Mouse (Mus musculus): ENCODE results near the gene Sorl1. TPM values are rescaled to one million over a fixed set of nuclear protein-coding genes. Genes with fewer than 3 reads are reported as not detected.

Gene Sorl1
- polyA plus RNA-seq, 1 experiment from 2014 or later: 21.4 TPM

GRCm38 (mm10) chr9:42039000-42039992, 84.8 kb downstream of the Sorl1 start:
- H3K4me1 ChIP-seq (replicated peaks; ENCODE audit: control insufficient read depth, insufficient read depth, low read length): peaks cover 7% of the 10 kb centered on the region; the same call in 1 of the 2 replicates

GRCm38 (mm10) chr9:42036885-42037284, 87.2 kb downstream of the Sorl1 start:
- no peak overlapping the region for H3K27ac ChIP-seq
- no peaks in the 10 kb centered on the region for H3K9me3 ChIP-seq (ENCODE audit: control insufficient read depth, low read length)
- no peak overlapping the region for H3K4me2 ChIP-seq (replicated peaks)
- peaks cover 7% of the 10 kb centered on the region; the same call in 1 of the 2 replicates for H3K4me1 ChIP-seq (replicated peaks; ENCODE audit: control insufficient read depth, insufficient read depth, low read length)
- ATAC-seq (ENCODE audit: low FRiP score) (no peak), DNase-seq (ENCODE audit: low spot score) (no peak)
- WGBS: 93% methylated on average over 11 of the region's 11 CpGs
- H3K36me3 ChIP-seq (replicated peaks; ENCODE audit: control insufficient read depth, insufficient read depth): 0 out of 2 replicates have a peak, but pooled peaks cover under 1% of the 10 kb centered on the region
- no peak overlapping the region for H3K9ac ChIP-seq
- H3K27me3 ChIP-seq (ENCODE audit: control insufficient read depth, insufficient read depth, low read length): no peaks in the 10 kb centered on the region
- H3K4me3 ChIP-seq (replicated peaks; ENCODE audit: low read length): no peak overlapping the region

More at GRCm38 (mm10) chr9:42039000-42039992, 84.8 kb downstream of the Sorl1 start:
- H3K9me3 ChIP-seq (ENCODE audit: control insufficient read depth, low read length): no peaks in the 10 kb centered on the region
- H3K9ac ChIP-seq: 0 out of 2 replicates have a peak overlapping the region, but pooled peaks have one; percentile 41
- H3K4me2 ChIP-seq (replicated peaks): no peak overlapping the region
- DNase-seq (ENCODE audit: low spot score): peak; percentile 51
- 59% methylated on average over 18 of the region's 18 CpGs for WGBS
- no peaks in the 10 kb centered on the region for H3K27me3 ChIP-seq (ENCODE audit: control insufficient read depth, insufficient read depth, low read length)
- peaks cover 17% of the 10 kb centered on the region for H3K36me3 ChIP-seq (replicated peaks; ENCODE audit: control insufficient read depth, insufficient read depth)
- H3K27ac ChIP-seq: peak overlapping the region; percentile 83
- ATAC-seq (ENCODE audit: low FRiP score): peak; percentile 71
- H3K4me3 ChIP-seq (replicated peaks; ENCODE audit: low read length): no peak overlapping the region

- no peaks in the 10 kb centered on the region for H3K27me3 ChIP-seq (ENCODE audit: control insufficient read depth, insufficient read depth, low read length)
- H3K9me3 ChIP-seq (ENCODE audit: control insufficient read depth, low read length): no peaks in the 10 kb centered on the region
- WGBS: 66% methylated on average over 5 of the region's 5 CpGs
- peaks cover 10% of the 10 kb centered on the region for H3K36me3 ChIP-seq (replicated peaks; ENCODE audit: control insufficient read depth, insufficient read depth)
- ATAC-seq (ENCODE audit: low FRiP score) (no peak), DNase-seq (ENCODE audit: low spot score) (no peak)
- no peak overlapping the region for H3K9ac ChIP-seq
- H3K4me2 ChIP-seq (replicated peaks): no peak overlapping the region
- H3K4me3 ChIP-seq (replicated peaks; ENCODE audit: low read length): no peak overlapping the region
- H3K4me1 ChIP-seq (replicated peaks; ENCODE audit: control insufficient read depth, insufficient read depth, low read length): peaks cover 7% of the 10 kb centered on the region; the same call in 1 of the 2 replicates
- H3K27ac ChIP-seq: no peak overlapping the region
These were observed 88.1 kb downstream of the Sorl1 start for GRCm38 (mm10) chr9:42035995-42036394.

GRCm38 (mm10) chr9:42035213-42035765, 88.8 kb downstream of the Sorl1 start:
- 60% methylated on average over 12 of the region's 12 CpGs for WGBS
- H3K4me1 ChIP-seq (replicated peaks; ENCODE audit: control insufficient read depth, insufficient read depth, low read length): peaks cover 7% of the 10 kb centered on the region; the same call in 1 of the 2 replicates
- no peak overlapping the region for H3K27ac ChIP-seq
- no peak overlapping the region for H3K4me3 ChIP-seq (replicated peaks; ENCODE audit: low read length)
- ATAC-seq (ENCODE audit: low FRiP score) (no peak), DNase-seq (ENCODE audit: low spot score) (no peak)
- H3K36me3 ChIP-seq (replicated peaks; ENCODE audit: control insufficient read depth, insufficient read depth): peaks cover 15% of the 10 kb centered on the region
- H3K4me2 ChIP-seq (replicated peaks): no peak overlapping the region
- no peaks in the 10 kb centered on the region for H3K27me3 ChIP-seq (ENCODE audit: control insufficient read depth, insufficient read depth, low read length)
- H3K9me3 ChIP-seq (ENCODE audit: control insufficient read depth, low read length): no peaks in the 10 kb centered on the region
- no peak overlapping the region for H3K9ac ChIP-seq

- no peak overlapping the region for H3K9ac ChIP-seq
- ATAC-seq (ENCODE audit: low FRiP score): no peak
- no peak overlapping the region for H3K4me2 ChIP-seq (replicated peaks)
- WGBS: 60% methylated on average over 9 of the region's 9 CpGs
- H3K27ac ChIP-seq: no peak overlapping the region
- no peak for DNase-seq (ENCODE audit: low spot score)
- peaks cover 3% of the 10 kb centered on the region; the same call in 1 of the 2 replicates for H3K4me1 ChIP-seq (replicated peaks; ENCODE audit: control insufficient read depth, insufficient read depth, low read length)
- H3K4me3 ChIP-seq (replicated peaks; ENCODE audit: low read length): no peak overlapping the region
- H3K36me3 ChIP-seq (replicated peaks; ENCODE audit: control insufficient read depth, insufficient read depth): peaks cover 18% of the 10 kb centered on the region
- no peaks in the 10 kb centered on the region for H3K9me3 ChIP-seq (ENCODE audit: control insufficient read depth, low read length)
- H3K27me3 ChIP-seq (ENCODE audit: control insufficient read depth, insufficient read depth, low read length): no peaks in the 10 kb centered on the region
These were observed 90.0 kb downstream of the Sorl1 start for GRCm38 (mm10) chr9:42034116-42034520.

GRCm38 (mm10) chr9:42033291-42034115, 90.6 kb downstream of the Sorl1 start:
- Histone ChIP-seq H3K4me3 (replicated peaks; ENCODE audit: low read length) (no peak overlapping the region), H3K27me3 (ENCODE audit: control insufficient read depth, insufficient read depth, low read length) (no peaks in the 10 kb centered on the region), H3K9ac (no peak overlapping the region), H3K4me2 (replicated peaks) (no peak overlapping the region), H3K4me1 (replicated peaks; ENCODE audit: control insufficient read depth, insufficient read depth, low read length) (no peaks in the 10 kb centered on the region), H3K36me3 (replicated peaks; ENCODE audit: control insufficient read depth, insufficient read depth) (peaks cover 18% of the 10 kb centered on the region), H3K9me3 (ENCODE audit: control insufficient read depth, low read length) (no peaks in the 10 kb centered on the region), H3K27ac (no peak overlapping the region)
- ATAC-seq (ENCODE audit: low FRiP score): no peak
- no peak for DNase-seq (ENCODE audit: low spot score)
- WGBS: 64% methylated on average over 19 of the region's 19 CpGs

GRCm38 (mm10) chr9:42032419-42032818, 91.7 kb downstream of the Sorl1 start:
- Histone ChIP-seq H3K27me3 (ENCODE audit: control insufficient read depth, insufficient read depth, low read length) (no peaks in the 10 kb centered on the region), H3K4me3 (replicated peaks; ENCODE audit: low read length) (no peak overlapping the region), H3K9me3 (ENCODE audit: control insufficient read depth, low read length) (no peaks in the 10 kb centered on the region), H3K4me2 (replicated peaks) (no peak overlapping the region), H3K4me1 (replicated peaks; ENCODE audit: control insufficient read depth, insufficient read depth, low read length) (no peaks in the 10 kb centered on the region), H3K36me3 (replicated peaks; ENCODE audit: control insufficient read depth, insufficient read depth) (peaks cover 18% of the 10 kb centered on the region), H3K27ac (no peak overlapping the region; the same call in 1 of the 2 replicates), H3K9ac (no peak overlapping the region)
- no peak for ATAC-seq (ENCODE audit: low FRiP score)
- WGBS: 68% methylated on average over 9 of the region's 9 CpGs
- DNase-seq (ENCODE audit: low spot score): no peak

- WGBS: 74% methylated on average over 4 of the region's 4 CpGs
- H3K27ac ChIP-seq: no peak overlapping the region
- H3K9me3 ChIP-seq (ENCODE audit: control insufficient read depth, low read length): no peaks in the 10 kb centered on the region
- DNase-seq (ENCODE audit: low spot score): no peak
- H3K9ac ChIP-seq: no peak overlapping the region
- no peak for ATAC-seq (ENCODE audit: low FRiP score)
- H3K36me3 ChIP-seq (replicated peaks; ENCODE audit: control insufficient read depth, insufficient read depth): peaks cover 22% of the 10 kb centered on the region
- no peaks in the 10 kb centered on the region for H3K27me3 ChIP-seq (ENCODE audit: control insufficient read depth, insufficient read depth, low read length)
- H3K4me3 ChIP-seq (replicated peaks; ENCODE audit: low read length): no peak overlapping the region
- H3K4me2 ChIP-seq (replicated peaks): no peak overlapping the region
- no peaks in the 10 kb centered on the region for H3K4me1 ChIP-seq (replicated peaks; ENCODE audit: control insufficient read depth, insufficient read depth, low read length)
These were observed 95.3 kb downstream of the Sorl1 start for GRCm38 (mm10) chr9:42028807-42029206.

All from hindbrain, embryonic 14.5 days (tissue).